Mouse (Mus musculus) olfactory bulb, adult 2 months (tissue): ENCODE measurements at regions not wholly inside any gene's neighbourhood (a gene's known extent, or its start where the extent isn't known, plus 50 kb on each side); places are given as distances from the start of the nearest gene placed in this dataset.

ENCODE experiments used
- CTCF ChIP-seq: fragments of 200-500 bp; IDR thresholded peaks from 2 replicates; pipeline ENCODE4 v1.5.1; 2012; ENCODE audit warnings: low read depth, mild to moderate bottlenecking, low read length, moderate library complexity; ENCODE audit not compliant: insufficient read depth
- POLR2A ChIP-seq: fragments of 200-500 bp; IDR thresholded peaks from 2 replicates; pipeline ENCODE4 v1.6.1; 2012; ENCODE audit warnings: mild to moderate bottlenecking, low read depth, low read length, moderate library complexity; ENCODE audit not compliant: insufficient read depth

DNA sequence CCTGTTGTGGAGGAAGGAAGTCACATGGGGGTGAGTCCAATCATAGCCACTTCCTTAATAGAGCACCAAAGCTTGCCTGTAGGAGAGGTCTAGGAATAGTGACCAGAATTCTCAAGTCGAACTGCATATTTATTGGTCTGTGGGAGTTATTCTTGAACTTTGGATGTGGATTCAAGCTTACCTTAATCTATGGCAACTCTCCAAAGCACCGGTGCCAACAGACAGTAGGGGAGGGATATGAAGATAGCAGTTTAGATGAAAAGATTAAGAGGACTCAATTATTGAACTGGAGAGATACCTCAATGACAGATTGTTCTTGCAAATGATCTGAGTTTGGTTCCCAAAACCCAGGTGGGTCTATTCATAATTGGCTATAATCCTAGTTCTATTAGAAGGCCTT, 413.6 kb downstream of the Tox3 start:
- no peak for TF ChIP-seq POLR2A
- no peak for TF ChIP-seq CTCF
